Mouse (Mus musculus): ENCODE measurements around the gene Cd207. TPM values are rescaled to one million over a fixed set of nuclear protein-coding genes. Genes with fewer than 3 reads are reported as not detected.

The Cd207 gene
- polyA plus RNA-seq (2012; rRNA removed), result not detected in 2 replicates

DNA sequence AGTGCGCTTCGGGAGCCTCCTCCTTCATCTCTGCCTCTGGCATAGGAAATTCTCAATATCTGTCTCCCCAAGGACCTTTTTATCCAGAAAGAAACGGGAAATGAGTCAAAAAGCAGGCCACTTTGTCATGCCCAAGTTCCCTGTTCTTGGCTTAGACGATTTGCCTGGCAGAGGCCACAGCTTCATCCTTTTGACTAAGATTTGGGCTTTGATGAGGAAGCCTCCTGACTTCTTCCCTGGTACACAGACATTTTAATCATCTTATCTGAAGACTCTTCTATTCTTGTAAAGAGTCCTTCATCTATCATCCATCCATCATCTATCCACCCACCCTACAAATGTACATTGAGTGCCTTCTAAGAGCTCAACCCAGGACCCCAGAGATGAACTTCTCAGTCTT lies at the start of gene Cd207:
Cd207 (minus strand) TSS at position 101 of the 400 bp plus-strand sequence.
- TF ChIP-seq CTCF (IDR thresholded peaks at IDR 0.05; ENCODE audit: extremely low read depth, insufficient read length, insufficient replicate concordance, low read depth, low read length) (no peak), POLR2A (IDR thresholded peaks at IDR 0.05; ENCODE audit: low read depth, low read length) (no peak)

DNA sequence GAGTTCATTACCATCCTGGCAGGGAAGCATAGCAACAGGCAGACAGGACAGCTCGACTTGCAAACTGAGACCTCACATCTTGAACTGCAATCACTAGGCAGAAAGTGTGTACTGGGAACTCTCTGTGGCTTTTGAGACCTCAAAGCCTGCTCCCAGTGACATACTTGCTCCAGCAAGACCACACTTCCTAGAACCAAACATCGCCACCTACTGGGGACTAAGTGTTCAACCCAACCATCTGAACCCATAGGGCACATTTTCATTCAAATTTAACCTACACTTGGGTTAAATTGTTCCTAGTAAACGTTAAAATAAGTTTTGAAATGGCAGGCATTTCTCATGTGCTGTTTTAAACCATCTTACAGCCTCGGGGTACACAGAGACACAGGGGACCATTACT lies 49.5 kb upstream of the Cd207 start:
- 46% methylated on average over 4 of the region's 4 CpGs for WGBS
- TF ChIP-seq CTCF (IDR thresholded peaks at IDR 0.05; ENCODE audit: extremely low read depth, insufficient read length, insufficient replicate concordance, low read depth, low read length) (0 out of 2 replicates have a peak, but pooled peaks have one; percentile 6), POLR2A (IDR thresholded peaks at IDR 0.05; ENCODE audit: low read depth, low read length) (no peak)
- Histone ChIP-seq H3K36me3 (ENCODE audit: control insufficient read depth, insufficient read depth, low read length) (no peaks in the 10 kb centered on the region), H3K4me3 (ENCODE audit: low read depth, low read length) (no peak overlapping the region), H3K27me3 (ENCODE audit: control insufficient read depth, insufficient read depth, low read length) (peaks cover 13% of the 10 kb centered on the region; the same call in 1 of the 2 replicates), H3K27ac (ENCODE audit: insufficient read depth, low read depth, low read length) (no peak overlapping the region), H3K4me1 (ENCODE audit: control insufficient read depth, insufficient read depth, insufficient read length, low read length) (no peaks in the 10 kb centered on the region)

More for the DNA sequence above, at the start of gene Cd207:
- no peaks in the 10 kb centered on the region for H3K4me1 ChIP-seq (ENCODE audit: control insufficient read depth, insufficient read depth, insufficient read length, low read length)
- no peaks in the 10 kb centered on the region for H3K27me3 ChIP-seq (ENCODE audit: control insufficient read depth, insufficient read depth, low read length)
- no peaks in the 10 kb centered on the region for H3K36me3 ChIP-seq (ENCODE audit: control insufficient read depth, insufficient read depth, low read length)
- H3K27ac ChIP-seq (ENCODE audit: insufficient read depth, low read depth, low read length), result no peak within 1 kb of the TSS
- H3K4me3 ChIP-seq (ENCODE audit: low read depth, low read length), result no peak within 1 kb of the TSS
- WGBS, result 56% methylated on average over 4 of the region's 4 CpGs

DNA sequence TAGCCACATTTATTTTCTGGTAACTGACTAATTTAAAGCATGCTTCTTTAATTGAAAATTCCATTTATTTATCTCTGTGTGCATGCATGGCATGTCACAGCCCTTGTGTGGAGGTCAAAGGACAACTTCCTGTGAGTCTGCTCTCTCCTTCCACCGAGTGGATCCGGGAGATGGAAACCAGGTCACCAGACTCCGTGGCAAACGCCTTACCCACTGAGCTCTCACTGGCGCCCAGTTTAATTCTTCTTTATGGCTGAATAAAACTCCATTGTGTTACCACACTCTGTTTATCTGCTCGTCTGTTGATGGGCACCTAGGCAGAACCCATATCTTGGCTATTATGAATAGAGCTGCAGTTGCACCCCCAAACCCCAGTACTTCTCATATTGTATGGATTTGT lies 44.9 kb upstream of the Cd207 start:
- TF ChIP-seq CTCF (IDR thresholded peaks at IDR 0.05; ENCODE audit: extremely low read depth, insufficient read length, insufficient replicate concordance, low read depth, low read length) (no peak), POLR2A (IDR thresholded peaks at IDR 0.05; ENCODE audit: low read depth, low read length) (no peak)
- Histone ChIP-seq H3K4me1 (ENCODE audit: control insufficient read depth, insufficient read depth, insufficient read length, low read length) (no peaks in the 10 kb centered on the region), H3K4me3 (ENCODE audit: low read depth, low read length) (no peak overlapping the region), H3K27ac (ENCODE audit: insufficient read depth, low read depth, low read length) (no peak overlapping the region), H3K27me3 (ENCODE audit: control insufficient read depth, insufficient read depth, low read length) (peaks cover 37% of the 10 kb centered on the region), H3K36me3 (ENCODE audit: control insufficient read depth, insufficient read depth, low read length) (no peaks in the 10 kb centered on the region)
- WGBS, result 19% methylated on average over 6 of the region's 6 CpGs

DNA sequence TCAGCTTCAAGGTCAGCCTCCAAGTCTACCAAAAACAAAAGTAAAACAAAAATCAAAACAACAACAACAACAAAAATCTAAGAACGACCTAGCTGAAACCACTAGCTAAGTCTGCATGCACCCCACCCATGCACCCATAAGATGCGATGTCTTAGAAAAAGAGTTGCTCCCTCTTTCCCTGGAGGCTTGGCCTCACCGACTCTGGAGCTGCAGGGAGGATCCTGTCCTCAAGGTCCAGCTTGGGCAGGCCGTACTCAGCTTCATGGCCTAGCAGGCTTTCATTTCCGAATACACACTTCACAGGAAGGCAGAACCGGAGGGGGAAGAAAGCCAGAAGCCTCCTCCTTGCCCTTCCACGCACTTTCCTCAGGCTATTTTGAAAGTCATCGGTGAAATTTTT lies 39.4 kb upstream of the Cd207 start:
- H3K27me3 ChIP-seq (ENCODE audit: control insufficient read depth, insufficient read depth, low read length), result peaks cover 75% of the 10 kb centered on the region
- WGBS, result 5% methylated on average over 8 of the region's 8 CpGs
- H3K4me3 ChIP-seq (ENCODE audit: low read depth, low read length), result no peak overlapping the region
- H3K4me1 ChIP-seq (ENCODE audit: control insufficient read depth, insufficient read depth, insufficient read length, low read length), result peaks cover 1% of the 10 kb centered on the region; the same call in 1 of the 2 replicates
- TF ChIP-seq POLR2A (IDR thresholded peaks at IDR 0.05; ENCODE audit: low read depth, low read length), result no peak
- TF ChIP-seq CTCF (IDR thresholded peaks at IDR 0.05; ENCODE audit: extremely low read depth, insufficient read length, insufficient replicate concordance, low read depth, low read length), result no peak
- H3K36me3 ChIP-seq (ENCODE audit: control insufficient read depth, insufficient read depth, low read length), result no peaks in the 10 kb centered on the region
- no peak overlapping the region for H3K27ac ChIP-seq (ENCODE audit: insufficient read depth, low read depth, low read length)

DNA sequence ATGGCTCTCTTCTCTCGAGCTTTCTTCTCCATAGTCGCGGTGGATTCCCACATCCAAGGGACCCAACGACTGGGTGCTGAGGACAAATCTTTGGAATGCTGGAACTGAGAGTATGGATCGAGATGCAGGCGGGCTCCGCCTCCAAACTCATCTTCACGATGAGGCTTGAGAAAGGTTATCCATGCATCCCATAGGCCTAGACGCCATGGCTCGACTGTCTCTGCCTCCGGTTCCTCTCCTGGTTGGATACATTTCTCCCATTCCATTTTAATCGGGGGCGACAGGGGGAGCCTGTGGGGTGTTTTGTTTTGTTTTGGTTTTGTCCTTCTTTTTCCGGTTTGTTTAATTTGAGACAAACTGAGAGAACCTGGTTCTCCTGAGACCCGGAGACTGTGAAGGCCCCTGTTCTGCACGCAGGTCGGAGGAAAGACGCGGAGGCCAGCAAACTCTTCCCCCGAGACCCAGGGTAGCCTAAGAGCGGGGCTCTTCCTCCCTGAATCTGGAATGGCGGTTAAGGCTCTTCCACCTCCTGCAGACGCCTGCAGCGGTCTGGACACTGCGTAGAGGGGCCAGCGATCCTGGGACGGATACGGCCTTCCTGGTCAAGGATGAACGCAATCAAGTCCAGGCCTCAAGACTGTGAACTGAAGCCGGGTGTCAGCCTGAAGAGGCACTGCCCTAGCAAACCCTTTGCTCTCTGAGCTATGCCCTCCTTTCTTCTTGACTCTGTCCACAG lies 38.0 kb upstream of the Cd207 start:
- TF ChIP-seq CTCF (IDR thresholded peaks at IDR 0.05; ENCODE audit: extremely low read depth, insufficient read length, insufficient replicate concordance, low read depth, low read length), result no peak
- no peak for TF ChIP-seq POLR2A (IDR thresholded peaks at IDR 0.05; ENCODE audit: low read depth, low read length)
- Histone ChIP-seq H3K27me3 (ENCODE audit: control insufficient read depth, insufficient read depth, low read length) (peaks cover 82% of the 10 kb centered on the region), H3K36me3 (ENCODE audit: control insufficient read depth, insufficient read depth, low read length) (no peaks in the 10 kb centered on the region), H3K4me1 (ENCODE audit: control insufficient read depth, insufficient read depth, insufficient read length, low read length) (peaks cover 13% of the 10 kb centered on the region; the same call in 1 of the 2 replicates), H3K27ac (ENCODE audit: insufficient read depth, low read depth, low read length) (no peak overlapping the region), H3K4me3 (ENCODE audit: low read depth, low read length) (no peak overlapping the region)
- WGBS, result 8% methylated on average over 30 of the region's 30 CpGs

DNA sequence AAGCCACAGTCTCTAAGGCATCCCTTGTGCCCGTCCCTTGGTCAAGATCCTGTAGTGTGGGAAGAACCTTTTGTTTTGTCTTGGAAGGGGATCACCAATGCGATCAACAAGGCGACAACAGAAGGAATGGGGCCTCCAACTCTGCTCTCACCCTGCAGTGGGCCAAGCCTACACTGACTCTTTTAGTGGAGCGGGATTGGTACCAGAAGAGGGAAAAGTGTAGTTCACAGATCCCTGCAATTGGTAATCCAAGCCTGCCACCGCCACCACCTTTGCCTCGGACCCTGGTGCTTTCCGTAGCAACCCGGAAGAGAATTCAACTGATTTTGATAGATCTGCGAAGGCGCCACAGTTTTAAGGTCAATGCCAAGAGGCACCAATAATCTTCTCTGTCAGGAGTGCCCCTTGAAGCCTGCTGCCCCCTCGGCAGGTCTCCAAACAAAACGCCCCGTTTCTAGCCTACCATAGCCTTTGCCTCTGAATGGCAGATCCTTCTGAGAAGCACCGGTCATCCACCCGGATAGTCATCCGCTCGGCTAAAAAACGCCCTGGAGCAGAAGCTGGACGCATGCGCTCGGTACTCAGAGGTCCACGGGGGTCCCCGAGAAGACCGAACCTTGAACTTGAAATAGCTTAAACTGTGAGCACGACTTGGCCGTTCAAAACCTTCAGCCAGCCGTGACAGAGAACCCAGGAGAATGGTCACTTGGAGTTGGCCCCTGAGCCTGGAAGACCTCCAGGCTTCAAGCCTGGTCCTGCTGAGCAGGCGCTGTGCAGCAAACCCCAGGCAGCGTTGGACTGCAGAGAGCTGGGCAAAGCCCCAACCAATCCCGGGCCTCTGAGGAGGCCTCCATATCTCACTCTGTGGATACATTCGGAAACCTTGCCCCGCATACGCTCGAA lies 36.8 kb upstream of the Cd207 start:
- no peaks in the 10 kb centered on the region for H3K36me3 ChIP-seq (ENCODE audit: control insufficient read depth, insufficient read depth, low read length)
- peaks cover 88% of the 10 kb centered on the region for H3K27me3 ChIP-seq (ENCODE audit: control insufficient read depth, insufficient read depth, low read length)
- H3K4me1 ChIP-seq (ENCODE audit: control insufficient read depth, insufficient read depth, insufficient read length, low read length), result peaks cover 15% of the 10 kb centered on the region; the same call in 1 of the 2 replicates
- WGBS, result 5% methylated on average over 34 of the region's 34 CpGs
- no peak for TF ChIP-seq POLR2A (IDR thresholded peaks at IDR 0.05; ENCODE audit: low read depth, low read length)
- TF ChIP-seq CTCF (IDR thresholded peaks at IDR 0.05; ENCODE audit: extremely low read depth, insufficient read length, insufficient replicate concordance, low read depth, low read length), result no peak
- no peak overlapping the region for H3K27ac ChIP-seq (ENCODE audit: insufficient read depth, low read depth, low read length)
- no peak overlapping the region for H3K4me3 ChIP-seq (ENCODE audit: low read depth, low read length)

Measured in small intestine, adult 2 months (tissue).